Mouse (Mus musculus) frontal cortex, postnatal 10 days (tissue): ENCODE data around the gene Edil3.
"Not testable (repeated sequence)": the region's sequence is repeated elsewhere in the genome, so short reads cannot be mapped to it uniquely, and the experiment has no call there.

Experiments
- DNase-seq, 2 experiments: peaks; one replicate each; pipeline ENCODE4 v3.0.0; 2022; ENCODE audit warnings: low spot score in 2 of 2, mixed read lengths in 1 of 2

Edil3 gene

DNA sequence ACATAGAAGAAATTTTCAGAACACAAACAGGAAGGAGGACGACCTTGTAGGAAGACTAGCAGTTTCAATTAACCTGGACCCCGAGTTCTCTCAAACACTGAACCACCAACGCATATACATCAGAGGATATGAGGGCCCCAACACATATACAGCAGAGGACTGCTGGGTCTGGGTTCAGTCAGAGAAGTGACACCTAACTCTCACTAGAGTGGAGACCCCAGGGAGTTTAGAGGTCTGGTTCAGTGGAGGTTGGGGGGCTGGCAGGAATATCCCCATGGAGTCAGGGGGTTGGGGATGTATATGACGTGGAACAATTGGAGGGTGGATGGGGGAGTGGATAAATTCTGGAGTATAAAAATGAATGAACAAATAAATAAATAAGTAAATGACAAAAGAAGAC lies 151.1 kb downstream of the Edil3 start:
- no peak for DNase-seq

DNA sequence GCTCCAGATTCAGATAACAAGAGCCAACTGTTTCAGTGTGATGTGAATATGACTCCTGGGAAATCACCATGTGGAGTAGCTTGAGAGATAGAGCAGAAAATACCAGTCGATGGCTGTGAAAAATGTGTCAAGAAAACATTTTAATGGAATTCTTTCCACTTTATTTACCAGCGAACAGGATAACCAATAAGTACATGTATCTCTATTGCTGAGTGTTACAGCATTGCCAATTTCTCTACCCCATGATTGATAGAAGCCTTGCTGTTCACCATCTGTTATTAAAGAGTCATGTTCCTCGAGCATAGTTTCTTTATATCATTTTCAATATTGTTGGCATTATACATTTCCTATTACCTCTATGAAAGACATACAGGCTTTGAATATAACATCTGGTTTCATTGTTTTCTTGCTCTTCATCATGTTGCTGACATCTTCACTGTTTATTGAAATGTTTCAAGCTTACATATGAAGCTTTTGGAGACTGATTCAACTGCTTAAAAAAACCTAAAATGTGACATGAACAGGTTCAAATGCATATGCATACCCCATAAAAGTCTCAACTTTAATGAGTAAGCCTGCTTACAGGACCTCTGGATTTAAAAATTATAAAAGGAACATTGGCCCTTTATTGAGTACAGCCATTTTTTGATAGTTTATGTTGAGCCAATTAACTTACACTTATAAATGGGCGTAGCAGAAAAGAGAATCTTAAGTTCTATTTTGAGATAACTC lies 186.6 kb downstream of the Edil3 start:
- DNase-seq = no peak

DNA sequence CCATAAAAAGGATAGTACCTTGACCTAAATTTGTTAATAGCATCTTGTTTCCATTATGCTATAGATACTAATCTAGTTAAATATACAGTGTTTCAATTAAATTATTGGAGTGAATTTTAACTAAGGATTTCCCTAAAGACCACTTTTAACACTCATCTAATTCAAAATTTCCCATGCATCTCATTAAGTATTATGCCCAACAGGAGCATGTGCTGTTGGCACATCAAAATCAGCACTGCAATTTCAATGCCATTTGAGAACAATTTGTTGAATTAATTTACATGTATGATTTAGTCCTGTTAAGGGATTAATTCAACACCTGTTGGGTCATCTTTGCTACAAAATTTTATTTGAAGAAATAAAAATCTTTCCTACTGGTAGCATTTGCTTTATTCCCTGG lies 191.2 kb downstream of the Edil3 start:
- DNase-seq = no peak

DNA sequence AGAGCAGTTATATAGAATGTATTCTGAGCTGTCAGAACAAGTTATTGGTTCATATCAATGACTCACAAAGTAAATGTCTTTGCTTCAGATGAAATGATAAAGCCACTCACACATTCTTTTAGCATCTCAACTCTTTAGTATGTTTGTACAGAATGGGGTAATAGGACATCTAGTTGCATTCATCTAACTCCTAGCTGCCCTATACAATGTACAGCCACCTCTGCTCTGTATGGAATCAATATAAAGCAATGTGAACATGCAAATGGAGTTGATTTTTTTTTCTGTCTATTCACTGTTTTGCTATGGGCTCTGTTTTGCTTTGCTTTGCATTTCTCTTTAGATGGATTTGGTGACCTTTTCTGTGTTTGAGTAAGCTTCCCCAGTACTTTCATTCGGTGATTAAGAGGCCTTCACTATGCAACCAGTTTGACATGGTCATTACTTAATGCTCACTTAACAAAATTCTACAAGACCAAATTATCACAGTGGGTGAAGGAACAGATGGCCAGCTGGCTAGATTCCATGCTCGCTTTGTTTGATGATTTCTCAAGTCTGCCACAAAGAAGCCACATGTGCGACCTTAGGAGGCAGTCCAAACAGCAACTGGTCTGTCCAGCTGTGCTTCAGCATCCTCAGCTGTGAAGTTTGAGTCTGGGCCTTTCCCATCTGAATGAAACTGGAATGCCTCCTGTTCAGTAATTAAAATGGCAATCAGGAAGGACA lies 208.7 kb downstream of the Edil3 start:
- DNase-seq = peak in 1 of 2 experiments; percentile 5

DNA sequence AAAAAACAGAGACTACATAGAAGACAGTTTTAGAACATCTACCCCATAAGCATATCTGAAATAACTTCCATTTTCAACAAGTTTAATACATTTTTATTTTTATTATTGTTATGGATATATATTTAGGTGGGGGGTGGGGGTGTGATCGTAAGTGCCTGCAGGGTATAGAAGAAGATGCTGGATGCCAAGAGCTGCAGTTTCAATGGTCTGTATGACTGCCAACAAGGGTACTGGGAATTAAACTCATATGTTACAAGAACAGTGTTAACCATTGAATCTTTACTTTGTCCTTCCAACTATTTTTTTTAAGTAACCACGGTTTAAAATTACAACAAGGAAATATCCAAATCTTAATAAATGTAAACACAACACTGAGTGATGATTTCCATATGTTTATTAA lies 214.4 kb downstream of the Edil3 start:
- no peak for DNase-seq

DNA sequence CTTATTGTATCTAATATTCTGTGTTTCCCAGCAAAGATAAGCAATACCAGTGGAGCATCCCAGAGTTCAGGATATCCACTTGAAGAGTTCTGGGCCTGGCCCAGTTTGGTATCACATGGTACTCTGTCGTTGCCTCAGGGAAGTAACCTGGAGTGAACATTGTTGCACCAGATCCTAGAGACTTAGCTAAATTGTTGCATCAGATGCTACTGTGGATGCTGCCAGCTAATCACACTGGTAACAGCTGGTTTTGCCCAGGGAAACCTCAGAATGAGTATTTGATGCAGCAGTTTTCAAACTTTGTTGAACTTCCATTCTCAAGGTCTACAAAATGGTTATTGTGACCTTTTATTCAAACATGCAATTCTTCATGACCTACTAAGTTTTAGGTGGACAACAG lies 220.2 kb downstream of the Edil3 start:
- no peak for DNase-seq

DNA sequence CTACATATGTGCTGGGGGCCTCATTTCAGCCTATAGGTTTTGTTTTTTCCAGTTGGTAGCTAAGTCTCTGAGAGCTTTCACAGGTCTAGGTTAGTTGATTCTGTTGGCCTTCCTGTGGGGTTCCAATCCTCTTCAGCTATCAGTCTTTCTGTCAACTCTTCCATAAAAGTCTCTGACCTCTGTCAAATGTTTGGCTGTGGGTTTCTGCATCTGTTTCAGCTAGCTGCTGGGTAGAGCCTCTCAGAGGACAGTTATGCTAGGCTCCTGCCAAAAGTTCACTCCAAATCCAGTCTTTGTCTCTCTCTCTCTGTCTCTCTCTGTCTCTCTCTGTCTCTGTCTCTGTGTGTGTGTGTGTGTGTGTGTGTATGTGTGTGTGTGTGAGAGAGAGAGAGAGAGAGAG lies 248.9 kb downstream of the Edil3 start:
- DNase-seq = not testable (repeated sequence)

DNA sequence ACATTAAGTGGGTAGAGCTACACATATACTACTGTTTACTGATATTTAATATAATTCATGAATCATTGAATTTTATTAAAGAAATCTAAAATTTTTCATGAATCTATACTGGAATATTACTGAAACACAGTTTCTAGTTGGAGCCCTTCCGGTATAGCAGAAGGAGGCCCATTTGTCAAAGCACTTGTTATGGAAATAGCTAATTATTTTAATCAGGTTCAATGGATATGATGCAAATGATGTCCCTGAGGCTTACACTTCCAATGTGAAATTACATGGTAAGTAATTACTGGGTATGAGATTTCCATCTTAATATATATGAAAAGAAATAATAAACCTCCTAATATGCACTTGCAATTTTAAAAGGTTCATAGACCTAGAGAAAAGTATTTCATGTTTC lies 254.9 kb downstream of the Edil3 start:
- no peak for DNase-seq

DNA sequence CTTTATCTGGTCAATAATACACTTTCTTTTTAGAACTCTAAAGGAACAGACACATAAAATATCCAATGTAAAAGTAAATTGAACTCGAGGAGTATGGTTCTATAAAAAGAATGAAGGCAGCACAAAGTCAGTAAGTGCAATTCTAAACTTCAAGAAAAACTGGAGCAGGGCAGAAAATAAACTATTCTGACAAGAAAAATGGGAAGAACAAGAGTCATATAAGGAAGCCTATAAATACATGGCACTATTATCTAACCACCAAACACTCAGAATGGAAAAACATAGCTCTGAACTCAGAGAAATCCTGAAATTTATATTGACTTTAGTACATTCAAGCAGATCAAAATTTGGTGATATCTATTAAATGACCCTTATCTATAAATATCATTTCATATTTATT lies 284.6 kb downstream of the Edil3 start:
- no peak for DNase-seq

DNA sequence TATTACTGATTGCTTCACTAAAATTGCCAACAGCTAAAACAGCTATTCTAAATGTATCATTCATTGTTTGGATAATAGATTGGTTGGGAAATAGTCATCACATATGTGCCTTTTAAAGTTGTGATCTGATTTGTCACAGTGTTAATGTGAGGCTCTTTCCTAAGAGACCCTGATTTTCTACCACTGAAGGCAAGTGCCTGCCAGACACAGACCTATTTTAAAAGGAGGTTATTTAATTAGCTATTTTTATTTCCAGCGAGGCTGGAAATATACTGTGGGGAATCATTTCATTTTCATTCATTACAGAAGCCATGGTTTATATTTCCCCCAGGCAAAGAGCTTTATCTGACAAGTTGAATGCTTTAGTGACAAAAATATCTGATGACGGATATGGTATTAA lies 296.3 kb downstream of the Edil3 start:
- DNase-seq = no peak

DNA sequence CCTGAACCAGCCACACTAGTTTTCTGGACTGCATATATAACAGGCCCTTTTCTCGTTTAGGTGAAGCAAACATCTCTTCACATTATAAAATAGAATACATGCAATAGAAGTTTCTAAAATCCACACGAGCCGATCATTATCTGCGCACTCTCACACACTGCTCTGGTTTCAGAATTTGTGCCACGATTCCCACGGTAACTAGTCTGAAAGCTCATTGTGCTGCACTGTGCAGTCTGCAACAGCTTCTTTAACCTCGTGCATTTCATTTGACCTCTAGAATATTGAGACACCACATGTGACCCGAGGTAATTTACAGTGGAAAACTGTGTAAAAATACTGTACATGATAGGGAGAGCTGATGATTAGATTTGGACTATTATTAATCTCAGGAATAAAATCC lies 298.5 kb downstream of the Edil3 start:
- DNase-seq = no peak

DNA sequence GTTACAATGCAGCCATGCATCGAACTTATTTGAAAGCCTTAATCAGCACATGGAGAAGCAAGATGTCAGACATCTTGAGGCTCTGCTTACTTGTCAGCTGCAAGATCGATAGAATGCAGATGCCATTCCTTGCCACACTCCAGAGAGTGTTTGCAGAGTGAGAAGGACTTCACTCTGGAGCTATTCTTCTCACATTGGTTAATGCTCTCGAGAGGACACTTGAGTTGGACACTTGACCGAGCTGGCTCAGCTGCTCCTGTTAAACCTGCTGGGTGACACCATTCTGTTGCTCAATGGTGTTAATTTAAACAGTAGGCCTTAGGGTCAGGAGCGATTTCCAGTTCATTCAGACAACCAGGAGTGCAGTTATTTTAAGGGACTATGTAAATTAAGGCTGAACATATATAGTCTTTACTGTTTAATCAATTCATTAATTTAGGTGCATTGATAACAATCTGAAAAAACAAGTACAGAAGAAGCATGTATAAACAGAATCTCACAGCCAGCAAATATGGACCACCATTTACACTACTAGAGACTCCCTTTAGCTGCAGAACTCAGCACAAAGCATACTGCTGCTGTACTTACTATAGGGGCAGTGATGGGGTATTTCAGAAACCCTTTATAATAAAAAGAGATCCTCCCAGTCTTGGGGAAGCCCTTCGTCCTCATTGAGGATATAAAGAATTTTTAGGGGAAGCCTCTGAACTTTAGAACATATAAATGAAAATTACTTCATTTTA lies 301.4 kb downstream of the Edil3 start:
- DNase-seq = no peak

DNA sequence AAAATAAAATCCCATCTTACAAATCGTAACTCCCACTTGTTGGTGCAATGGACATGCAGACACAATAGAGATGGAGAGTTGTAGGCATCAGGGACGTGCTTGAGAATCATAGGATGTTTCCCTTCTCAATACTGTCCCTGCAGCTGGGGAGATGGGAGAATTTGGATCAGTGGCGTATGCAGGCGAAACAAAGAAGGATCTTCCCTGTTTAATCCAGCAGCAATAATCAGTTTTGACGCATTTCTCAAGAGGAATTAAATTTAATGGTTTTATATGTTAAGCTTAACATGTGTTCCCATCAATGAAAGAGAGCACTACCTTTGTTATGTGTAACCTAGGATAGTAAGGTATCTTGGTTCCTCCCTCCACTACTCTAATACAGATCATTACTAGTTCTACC lies 302.1 kb downstream of the Edil3 start:
- no peak for DNase-seq

DNA sequence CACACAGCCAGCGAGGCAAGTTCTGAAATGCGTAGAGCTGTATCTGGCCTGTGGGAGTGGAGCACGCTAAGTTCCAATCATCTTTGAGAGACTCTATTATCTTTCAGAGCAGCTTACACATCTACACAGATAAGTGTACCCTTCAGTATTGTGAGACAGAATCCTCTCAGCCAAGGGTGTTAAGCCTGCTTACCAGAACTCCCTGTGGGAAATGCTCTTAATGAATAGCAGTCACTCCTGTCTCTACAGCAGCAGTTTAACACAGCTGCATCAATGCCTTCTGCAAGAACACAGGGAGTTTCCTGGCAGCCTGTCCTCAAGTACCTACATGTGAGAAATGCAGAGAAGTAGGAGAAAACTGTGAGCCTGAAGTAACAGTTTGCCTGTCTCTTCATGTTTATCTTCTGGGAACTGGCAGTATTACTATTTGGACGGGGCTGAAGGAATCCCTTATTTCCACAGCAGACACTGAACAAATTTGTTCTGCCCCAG lies 324.8 kb downstream of the Edil3 start:
- peak in 1 of 2 experiments; percentile 7 for DNase-seq

DNA sequence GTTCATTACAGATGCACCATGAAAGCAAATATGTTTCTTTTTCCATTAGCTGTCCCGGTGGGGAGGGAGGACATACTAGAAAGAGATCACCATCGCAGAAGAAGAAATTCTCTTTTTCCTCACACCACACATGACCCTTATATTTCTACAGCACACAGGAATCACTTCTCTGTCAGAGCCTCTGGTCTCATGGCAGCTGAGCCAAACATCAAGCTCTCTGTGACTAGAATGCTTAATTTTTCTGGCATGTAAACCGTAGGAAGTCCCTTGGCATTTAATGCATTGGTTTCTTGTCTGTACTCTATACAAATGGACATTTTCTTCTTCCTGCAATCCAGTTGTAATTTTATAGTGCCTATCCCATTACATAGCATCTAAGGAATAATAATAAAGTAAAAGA lies 330.6 kb downstream of the Edil3 start:
- DNase-seq = no peak

DNA sequence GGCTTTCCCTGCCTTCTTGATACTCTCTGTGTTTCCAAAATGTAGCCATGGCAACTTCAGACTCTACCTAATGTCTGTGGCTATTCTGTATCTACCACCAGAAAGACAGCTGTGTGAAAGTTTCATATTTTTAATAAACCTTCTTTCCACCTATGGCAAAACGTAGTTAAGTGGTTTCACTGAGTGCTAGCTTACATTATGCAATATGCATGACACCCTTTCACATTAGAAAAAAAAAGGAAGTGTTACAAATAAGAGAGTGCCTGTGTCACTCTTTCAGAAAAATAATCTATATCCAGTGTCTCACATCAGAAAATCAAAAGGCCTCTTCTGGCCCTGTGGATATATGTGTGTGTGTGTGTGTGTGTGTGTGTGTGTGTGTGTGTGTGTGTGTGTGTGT lies 346.7 kb downstream of the Edil3 start:
- DNase-seq = no peak

DNA sequence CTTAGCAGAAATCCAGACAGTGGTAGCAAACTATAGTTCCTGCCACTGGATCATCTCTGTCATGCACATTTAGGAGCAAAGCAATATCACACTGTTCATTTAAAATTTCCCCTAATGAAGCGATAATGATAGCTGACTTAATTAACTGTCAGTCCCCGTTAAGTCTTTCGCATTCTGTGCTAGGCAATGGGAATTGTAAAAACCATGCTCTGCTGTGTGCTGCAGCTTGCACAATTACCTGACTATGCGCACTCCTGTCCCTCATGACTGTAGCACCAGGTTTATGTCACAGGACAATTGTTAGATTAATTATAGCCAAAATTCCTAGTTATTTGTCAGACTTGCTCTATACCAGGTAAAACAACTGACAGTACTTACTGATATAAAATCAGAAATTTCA lies 348.8 kb downstream of the Edil3 start:
- no peak for DNase-seq

DNA sequence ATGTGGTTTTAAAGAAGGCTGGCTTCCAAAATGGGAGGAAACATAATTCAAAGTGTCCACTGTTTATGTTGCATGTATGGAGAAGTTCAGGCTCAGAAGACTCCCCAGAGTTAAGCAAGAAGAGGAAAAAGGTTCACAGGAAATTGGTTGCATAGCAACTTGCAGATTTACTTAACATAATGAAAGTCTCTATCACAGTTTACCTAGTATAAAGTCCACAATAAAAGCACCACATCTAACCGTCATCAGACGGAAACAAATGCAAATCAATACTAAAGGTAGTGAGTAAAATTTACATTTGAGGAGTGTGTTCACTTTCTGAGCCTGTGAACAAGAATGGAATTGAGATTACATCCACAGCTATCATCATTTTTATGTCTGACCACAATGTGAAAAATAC lies 353.9 kb downstream of the Edil3 start:
- DNase-seq = no peak

DNA sequence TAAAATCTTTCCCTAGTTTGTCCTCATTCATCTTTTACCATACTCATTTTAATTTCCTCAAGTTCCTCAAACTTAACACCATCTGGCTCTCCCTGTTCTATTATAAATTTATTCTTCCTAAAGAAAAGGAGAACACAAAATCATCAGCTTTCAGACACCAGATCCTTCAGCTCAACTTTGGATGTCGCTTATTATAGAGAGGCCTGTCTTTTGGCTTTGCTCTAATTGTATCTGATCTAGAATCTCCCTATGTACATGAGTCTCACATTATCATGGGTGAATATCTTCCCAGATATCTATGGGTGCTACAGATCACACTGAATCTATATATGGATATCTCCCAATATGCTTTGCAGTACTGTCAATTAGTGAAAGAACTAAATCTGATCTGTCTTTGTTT lies 367.8 kb downstream of the Edil3 start:
- DNase-seq = no peak

DNA sequence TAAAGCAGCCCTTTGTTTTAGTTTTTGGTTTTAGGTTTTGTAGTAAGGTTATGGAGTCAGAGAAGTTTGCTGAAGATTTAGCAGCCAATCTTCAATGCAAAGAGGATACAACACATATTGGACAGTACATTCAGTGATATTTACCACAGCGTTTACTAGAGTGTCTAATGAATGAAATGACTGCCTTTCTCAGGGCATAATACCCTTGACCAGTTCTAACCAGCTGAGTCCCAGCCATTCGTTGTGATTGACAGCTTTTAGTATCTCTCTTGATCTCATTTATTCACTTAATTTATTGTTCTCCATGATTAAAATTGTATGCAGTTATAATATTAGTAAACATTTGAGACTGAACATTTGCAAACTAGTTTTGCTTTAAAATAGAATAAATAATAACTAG lies 375.7 kb downstream of the Edil3 start:
- no peak for DNase-seq

DNA sequence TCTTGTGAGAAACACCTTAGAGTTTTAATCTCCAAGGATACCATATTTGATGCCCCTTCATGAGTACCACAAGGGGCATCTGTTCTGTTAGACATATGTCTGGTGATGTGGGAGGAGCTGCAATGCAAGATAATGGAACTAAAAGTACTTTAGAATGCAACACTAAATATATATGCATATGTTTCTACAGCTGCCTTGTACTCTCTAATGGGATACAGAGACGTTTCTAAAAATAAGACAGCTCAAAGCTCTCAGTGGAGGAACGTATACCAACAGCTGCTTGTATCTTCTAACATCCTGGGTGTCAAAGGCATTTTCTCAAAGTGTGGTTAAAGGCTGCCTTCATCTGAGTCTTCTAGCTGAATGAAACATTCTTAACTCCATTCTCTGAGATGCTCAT lies 378.0 kb downstream of the Edil3 start:
- no peak for DNase-seq

DNA sequence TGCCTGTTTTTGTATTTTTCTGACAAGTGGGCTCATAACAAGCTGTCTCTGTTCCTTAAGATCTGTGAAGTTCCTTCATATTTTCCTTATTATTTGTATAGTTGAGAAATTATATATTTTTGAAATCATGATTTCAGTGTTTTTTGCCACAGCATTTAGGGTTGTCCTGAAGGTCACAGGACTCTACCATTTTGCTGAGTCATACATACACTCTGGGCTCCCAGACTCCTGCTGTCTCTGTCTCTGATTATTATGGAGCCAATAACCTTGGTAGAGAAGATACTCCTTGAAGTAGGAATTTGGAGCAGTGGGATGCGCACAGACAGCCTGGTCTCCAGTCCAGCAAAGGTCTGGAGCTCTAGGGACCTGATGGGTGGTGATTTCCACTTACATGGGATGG lies 416.8 kb downstream of the Edil3 start:
- no peak for DNase-seq
